Mouse (Mus musculus): ENCODE results near the gene Setd3.
A peak's percentile ranks its signal among the peaks of the same experiment; 100 is the strongest.
"Not testable (repeated sequence)": the region's sequence is repeated elsewhere in the genome, so short reads cannot be mapped to it uniquely, and the experiment has no call there.

Setd3 gene

GRCm38 (mm10) chr12:108135610-108136208 lies 43.4 kb downstream of the Setd3 start:
- no peak for DNase-seq

- no peak for DNase-seq
Observed at GRCm38 (mm10) chr12:108133181-108133580, 45.9 kb downstream of the Setd3 start.

- no peak for DNase-seq
Observed at GRCm38 (mm10) chr12:108132450-108133070, 46.6 kb downstream of the Setd3 start.

GRCm38 (mm10) chr12:108121288-108121687 lies 57.8 kb downstream of the Setd3 start:
- DNase-seq: peak; percentile 76

- DNase-seq: no peak
Observed at GRCm38 (mm10) chr12:108120434-108120833, 58.7 kb downstream of the Setd3 start.

- DNase-seq: no peak
Observed at GRCm38 (mm10) chr12:108119930-108120329, 59.2 kb downstream of the Setd3 start.

GRCm38 (mm10) chr12:108118902-108119531 lies 60.1 kb downstream of the Setd3 start:
- DNase-seq: no peak

- DNase-seq: no peak
Observed at GRCm38 (mm10) chr12:108118503-108118901, 60.6 kb downstream of the Setd3 start.

GRCm38 (mm10) chr12:108111191-108111590 lies 67.9 kb downstream of the Setd3 start:
- no peak for DNase-seq

GRCm38 (mm10) chr12:108110674-108111073 lies 68.4 kb downstream of the Setd3 start:
- no peak for DNase-seq

- DNase-seq: no peak
Observed at GRCm38 (mm10) chr12:108109732-108110131, 69.4 kb downstream of the Setd3 start.

- not testable (repeated sequence) for DNase-seq
Observed at GRCm38 (mm10) chr12:108108591-108108990, 70.5 kb downstream of the Setd3 start.

GRCm38 (mm10) chr12:108103292-108103691 lies 75.8 kb downstream of the Setd3 start:
- DNase-seq: no peak

GRCm38 (mm10) chr12:108102119-108102518 lies 77.0 kb downstream of the Setd3 start:
- DNase-seq: no peak

- no peak for DNase-seq
Observed at GRCm38 (mm10) chr12:108100181-108100580, 78.9 kb downstream of the Setd3 start.

GRCm38 (mm10) chr12:108098201-108098980 lies 80.7 kb downstream of the Setd3 start:
- DNase-seq: no peak

GRCm38 (mm10) chr12:108097643-108098042 lies 81.5 kb downstream of the Setd3 start:
- no peak for DNase-seq

- DNase-seq: no peak
Observed at GRCm38 (mm10) chr12:108088253-108088652, 90.9 kb downstream of the Setd3 start.

GRCm38 (mm10) chr12:108087489-108087888 lies 91.6 kb downstream of the Setd3 start:
- DNase-seq: no peak

- DNase-seq: no peak
Observed at GRCm38 (mm10) chr12:108078122-108078752, 100.9 kb downstream of the Setd3 start.

GRCm38 (mm10) chr12:108072907-108073306 lies 106.2 kb downstream of the Setd3 start:
- peak; percentile 53 for DNase-seq

GRCm38 (mm10) chr12:108070685-108071662 lies 108.1 kb downstream of the Setd3 start:
- DNase-seq: no peak
